Mouse (Mus musculus) left cerebral cortex, adult 18-20 months (tissue): ENCODE measurements around the gene Alppl2. TPM values are rescaled to one million over a fixed set of nuclear protein-coding genes. Genes with fewer than 3 reads are reported as not detected.

Experiments
- DNase-seq, 2 experiments: peaks; one replicate each; pipeline ENCODE4 v3.0.0; 2021 to 2022; ENCODE audit warnings: low spot score in 2 of 2, mixed read lengths in 1 of 2
- long read RNA-seq, 2 experiments: library from polyadenylated mRNA; stranded (forward); transcript quantifications; one replicate each; pipeline ENCODE4 v2.0.0; 2021
- total RNA-seq, 2 experiments: library from RNA; stranded (reverse); gene quantifications; 2 replicates each; pipeline ENCODE4 v1.2.3; 2021

Gene Alppl2
- total RNA-seq = not detected
- long read RNA-seq, experiment 1 = 0 reads
- long read RNA-seq, experiment 2 = 0 reads

GRCm38 (mm10) chr1:87089828-87090227, at the start of gene Alppl2:
Gene Alppl2 (minus strand): TSS chr1:87089928.
- no peak for DNase-seq

DNA sequence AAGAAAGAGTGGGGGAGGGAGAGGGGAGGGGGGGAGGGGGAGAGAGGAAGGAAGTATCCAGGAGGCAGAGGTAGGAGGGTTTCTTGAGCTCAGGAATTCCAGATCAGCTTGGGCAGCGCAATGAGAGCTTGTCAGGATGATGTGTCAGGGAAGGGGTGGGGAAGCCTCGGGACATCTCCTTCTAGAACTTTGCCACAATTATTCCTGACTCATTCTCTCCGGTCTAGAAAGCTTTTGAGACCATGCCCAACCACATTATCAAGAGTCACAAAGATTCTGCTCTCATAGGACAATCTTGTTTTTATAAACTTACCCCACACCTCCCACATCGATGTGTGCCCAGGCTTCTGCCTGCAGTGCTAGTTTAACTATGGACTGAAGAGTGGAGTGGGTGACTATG, 42.1 kb upstream of the Alppl2 start:
- no peak for DNase-seq

DNA sequence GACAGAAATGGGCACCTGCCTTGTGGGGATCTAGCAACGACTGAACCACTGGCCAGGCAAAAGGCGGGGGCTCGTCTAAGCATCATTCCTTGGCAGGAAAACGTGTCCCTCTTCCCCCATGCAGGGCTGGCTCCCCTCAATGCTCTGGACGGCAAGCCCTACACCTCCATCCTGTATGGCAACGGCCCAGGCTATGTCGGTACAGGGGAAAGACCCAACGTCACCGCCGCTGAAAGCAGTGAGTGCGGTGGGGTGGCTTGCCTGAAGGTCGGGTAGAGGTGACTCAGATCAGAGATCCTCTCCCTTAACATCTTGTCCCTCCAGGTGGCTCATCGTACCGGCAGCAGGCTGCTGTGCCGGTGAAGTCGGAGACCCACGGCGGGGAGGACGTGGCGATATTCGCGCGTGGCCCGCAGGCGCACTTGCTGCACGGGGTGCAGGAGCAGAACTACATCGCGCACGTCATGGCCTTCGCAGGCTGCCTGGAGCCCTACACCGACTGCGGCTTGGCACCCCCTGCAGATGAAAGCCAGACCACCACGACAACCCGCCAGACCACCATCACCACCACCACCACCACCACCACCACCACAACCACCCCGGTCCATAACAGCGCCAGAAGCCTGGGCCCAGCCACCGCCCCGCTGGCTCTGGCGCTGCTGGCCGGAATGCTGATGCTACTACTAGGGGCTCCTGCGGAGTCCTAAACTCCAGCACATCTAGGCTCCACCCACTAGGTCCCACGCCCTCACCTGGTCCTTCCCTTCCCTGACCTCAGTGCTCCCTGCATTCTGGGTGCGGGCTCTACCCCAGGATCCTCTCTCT, 37.7 kb upstream of the Alppl2 start:
- peak; percentile 40 to 45 for DNase-seq

DNA sequence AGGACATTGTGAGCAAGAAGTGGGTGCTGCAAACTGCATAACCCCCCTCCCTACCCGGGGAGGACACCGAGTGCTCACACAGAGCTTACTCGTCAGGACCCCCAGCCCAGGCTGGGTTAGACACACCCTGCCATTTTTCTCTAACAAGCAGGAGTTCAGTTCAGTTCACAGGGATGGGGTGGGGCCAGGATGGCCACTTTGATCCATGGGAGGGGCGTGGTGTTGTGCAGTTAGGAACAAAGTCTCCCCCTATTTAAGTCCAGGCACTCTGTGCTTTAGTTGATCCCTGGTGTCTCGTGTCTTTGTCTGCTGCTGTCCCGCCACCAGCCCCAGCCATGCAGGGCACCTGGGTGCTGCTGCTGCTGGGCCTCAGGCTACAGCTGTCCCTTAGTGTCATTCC, 34.9 kb upstream of the Alppl2 start, which contains the start of gene Akp3:
TSS of gene Akp3 (plus strand) at position 301 of the 400 bp plus-strand sequence.
- DNase-seq = no peak

- no peak for DNase-seq
Measured at GRCm38 (mm10) chr1:87114784-87115183, 25.1 kb upstream of the Alppl2 start.

GRCm38 (mm10) chr1:87111719-87112354, 22.1 kb upstream of the Alppl2 start:
- DNase-seq = peak; percentile 12

- DNase-seq = no peak
Measured at GRCm38 (mm10) chr1:87108564-87108963, 18.8 kb upstream of the Alppl2 start.

GRCm38 (mm10) chr1:87106536-87106935, 16.8 kb upstream of the Alppl2 start:
- DNase-seq = no peak

- DNase-seq = no peak
Measured at GRCm38 (mm10) chr1:87103936-87104335, 14.2 kb upstream of the Alppl2 start.

GRCm38 (mm10) chr1:87102114-87102513, 12.4 kb upstream of the Alppl2 start:
- no peak for DNase-seq

GRCm38 (mm10) chr1:87101411-87101810, 11.7 kb upstream of the Alppl2 start, which contains the start of gene Alpi:
Gene Alpi (minus strand): TSS chr1:87101606.
- DNase-seq = no peak

DNA sequence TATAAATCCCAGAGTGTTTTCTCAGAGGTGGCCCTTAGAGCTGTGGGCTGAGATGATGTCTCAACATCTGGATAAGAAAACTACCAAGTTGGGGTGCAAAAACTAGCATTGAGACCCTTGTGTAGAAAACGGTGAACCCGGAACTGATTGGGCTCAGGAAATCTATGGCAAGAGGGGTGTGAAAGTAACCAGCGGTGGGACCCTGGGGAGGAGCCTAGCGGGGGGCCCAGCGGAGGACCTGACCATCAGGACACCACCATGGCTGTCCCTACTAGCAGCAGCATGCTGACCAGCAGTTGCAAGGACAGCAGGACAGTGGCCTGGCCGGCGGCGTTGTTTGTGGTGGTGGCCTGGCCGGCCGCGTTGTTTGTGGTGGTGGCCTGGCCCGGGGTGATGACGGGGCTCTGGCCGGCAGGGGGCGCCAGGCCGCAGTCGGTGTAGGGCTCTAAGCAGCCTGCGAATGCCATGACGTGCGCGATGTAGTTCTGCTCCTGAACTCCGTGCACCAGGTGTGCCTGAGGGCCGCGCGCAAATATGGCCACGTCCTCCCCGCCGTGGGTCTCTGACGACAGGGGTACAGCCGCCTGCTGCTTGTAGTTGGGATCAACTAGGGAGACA, 8.7 kb upstream of the Alppl2 start:
- DNase-seq = peak; percentile 22 to 55

- no peak for DNase-seq
Measured at GRCm38 (mm10) chr1:87095642-87096041, 5.9 kb upstream of the Alppl2 start.

DNA sequence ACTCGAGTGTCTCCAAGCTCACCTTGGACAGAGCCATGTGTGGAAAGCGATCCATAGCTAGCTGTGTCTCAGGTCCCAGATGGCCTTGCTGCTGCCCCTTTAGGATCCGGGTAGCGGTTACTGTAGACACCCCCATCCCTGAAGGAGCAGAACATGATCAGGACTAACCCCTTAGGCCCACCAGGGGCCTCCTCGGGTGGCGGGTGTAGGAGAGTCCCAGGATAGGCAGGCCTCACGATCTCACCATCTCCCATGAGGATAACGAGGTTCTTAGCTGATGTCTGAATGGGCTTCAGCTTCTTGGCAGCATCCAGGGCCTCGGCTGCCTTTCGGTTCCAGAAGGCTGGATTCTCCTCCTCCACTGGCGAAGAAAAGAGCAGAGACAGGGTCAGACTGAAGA, 477 bp downstream of the Alppl2 start:
- no peak for DNase-seq

- no peak for DNase-seq
Measured at GRCm38 (mm10) chr1:87086964-87087363, 2.8 kb downstream of the Alppl2 start.

DNA sequence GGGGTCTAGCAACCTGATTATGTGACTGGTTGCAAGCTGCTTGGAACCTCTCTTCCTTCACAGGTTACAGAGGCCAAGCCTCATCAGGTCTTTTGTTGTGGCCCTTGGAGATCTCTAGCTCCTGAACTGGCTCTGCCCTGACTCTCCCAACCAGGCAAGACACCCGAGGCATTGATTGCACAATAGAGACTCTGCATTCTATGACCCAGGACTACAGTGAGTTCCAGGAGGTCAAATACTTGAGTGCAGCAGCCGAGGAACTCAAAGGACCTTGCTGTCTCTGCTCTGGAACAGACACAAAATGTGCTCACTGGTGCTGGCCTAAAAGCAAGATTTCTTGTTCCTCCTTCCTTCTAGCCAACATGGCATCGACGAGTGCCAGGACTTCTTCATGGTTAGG, 3.5 kb downstream of the Alppl2 start:
- no peak for DNase-seq

GRCm38 (mm10) chr1:87073776-87074175, 16.0 kb downstream of the Alppl2 start:
- DNase-seq = no peak

GRCm38 (mm10) chr1:87070720-87071119, 19.0 kb downstream of the Alppl2 start:
- DNase-seq = peak; percentile 13 to 44

DNA sequence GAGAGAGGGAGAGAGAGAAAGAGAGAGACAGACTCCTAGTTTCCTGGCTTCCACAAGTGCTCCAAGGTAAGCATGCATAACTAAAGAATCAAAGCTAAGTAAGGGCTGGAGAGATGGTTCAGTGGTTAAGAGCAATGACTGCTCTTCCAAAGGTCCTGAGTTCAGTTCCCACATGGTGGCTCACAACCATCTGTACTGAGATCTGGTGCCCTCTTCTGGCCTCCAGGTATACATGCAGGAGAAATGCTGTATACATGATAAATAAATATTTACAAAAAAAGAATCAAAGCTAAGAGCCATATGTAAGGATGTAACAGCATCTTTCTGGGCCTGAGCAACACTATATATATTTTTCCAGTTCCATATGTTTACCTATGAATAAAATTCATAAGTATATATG, 28.8 kb downstream of the Alppl2 start:
- no peak for DNase-seq

- no peak for DNase-seq
Measured at GRCm38 (mm10) chr1:87059042-87059665, 30.6 kb downstream of the Alppl2 start.

DNA sequence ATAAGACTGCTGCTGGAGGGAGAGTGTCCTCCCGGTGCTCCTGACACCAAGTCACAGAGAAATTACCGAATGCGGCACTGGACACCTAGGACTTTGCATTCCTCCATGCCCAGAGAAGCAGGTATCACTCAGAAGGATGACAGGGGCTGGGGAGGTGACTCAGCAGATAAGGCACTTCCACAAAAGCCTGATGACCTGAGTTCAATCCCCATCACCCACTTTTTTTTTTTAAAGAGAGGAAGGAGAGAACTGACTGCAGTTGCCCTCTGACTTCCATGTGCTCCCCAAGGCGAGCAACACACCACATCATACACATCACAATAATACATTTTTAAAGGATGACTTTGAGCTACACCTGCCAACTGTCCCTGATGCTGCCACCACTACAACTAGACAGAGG, 32.7 kb downstream of the Alppl2 start:
- DNase-seq = no peak
